Comparison of ENCODE assay signal across 10 mouse cellular contexts in the genomic region with DNA sequence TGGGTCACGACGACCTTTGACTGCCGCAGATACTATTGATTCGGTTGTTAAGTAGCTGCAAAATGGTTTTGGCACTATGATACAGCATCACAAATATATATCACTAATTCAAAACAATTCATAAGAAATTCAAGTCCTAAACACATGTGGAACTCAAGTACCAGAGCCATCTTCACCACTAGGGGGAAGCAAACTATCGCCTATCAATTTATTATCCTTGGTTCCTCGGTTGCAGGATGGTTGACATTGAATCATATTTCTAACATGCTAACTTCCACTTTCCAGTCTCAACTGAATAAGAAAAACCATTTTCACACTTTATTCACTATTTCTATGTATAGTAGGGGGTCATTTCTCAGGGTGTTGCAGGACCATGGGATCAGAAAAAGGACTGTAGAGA. TPM values are rescaled to one million over a fixed set of nuclear protein-coding genes. Genes with fewer than 3 reads are reported as not detected.
DNase-seq lines count a peak whose midpoint lies in the region; ATAC-seq and TF ChIP-seq lines count a peak whose summit lies in the region.
"Had no signal": no experiment of that assay in that cellular context is flagged by ENCODE, and none has a peak within 500 bp of the region (broad histone marks: within the 10 kb centered on the region; RNA-seq: fewer than 3 reads in every experiment).

No protein-coding gene starts in this region.

- WGBS in kidney, embryonic 14.5 days, result 39% methylated on average over 6 of the region's 6 CpGs
- 24% methylated on average over 6 of the region's 6 CpGs for WGBS in kidney, embryonic 16.5 days
- 25% methylated on average over 6 of the region's 6 CpGs for WGBS in cerebellum, adult 2 months
- 32% methylated on average over 6 of the region's 6 CpGs for WGBS in heart, embryonic 10.5 days

- intact Hi-C loops in left cerebral cortex, postnatal 10 days (cut with DNase I), result loop anchor here (10.0 kb wide), 1 partner anchor 871 kb away; no protein-coding TSS in a partner anchor

- H3K9ac ChIP-seq in kidney, embryonic 14.5 days (ENCODE audit: low read depth, low read length), result no peak overlapping the region
- no peak overlapping the region for H3K9ac ChIP-seq in kidney, embryonic 16.5 days (replicated peaks; ENCODE audit: low read length)
- H3K9ac ChIP-seq: embryonic facial prominence, embryonic 12.5 days; limb, embryonic 15.5 days had no signal

- no peaks in the 10 kb centered on the region for H3K27me3 ChIP-seq in kidney, embryonic 14.5 days (ENCODE audit: control insufficient read depth, insufficient read depth, low read length)
- no peaks in the 10 kb centered on the region for H3K27me3 ChIP-seq in kidney, embryonic 16.5 days (ENCODE audit: insufficient read depth, low read length)
- H3K27me3 ChIP-seq in cerebellum, adult 2 months (ENCODE audit: control insufficient read depth, insufficient read depth, low read length), result no peaks in the 10 kb centered on the region
- no peaks in the 10 kb centered on the region for H3K27me3 ChIP-seq in heart, embryonic 10.5 days (ENCODE audit: insufficient read depth, poor library complexity, severe bottlenecking)
- H3K27me3 ChIP-seq: embryonic facial prominence, embryonic 12.5 days; limb, embryonic 15.5 days had no signal

- no peak for TF ChIP-seq POLR2A in cerebellum, adult 2 months (IDR thresholded peaks at IDR 0.05; ENCODE audit: borderline replicate concordance, insufficient read depth, low read length)

- 0 out of 2 replicates have a peak, but pooled peaks have one; percentile 32 for ATAC-seq in kidney, embryonic 14.5 days (ENCODE audit: low FRiP score, low TSS enrichment)
- ATAC-seq in kidney, embryonic 16.5 days (ENCODE audit: low FRiP score, low TSS enrichment), result no peak
- peak; percentile 47; the same call in 1 of the 2 replicates for ATAC-seq in monocyte, adult 5-6 weeks (replicated peaks; ENCODE audit: insufficient number of reproducible peaks, low FRiP score, low TSS enrichment, poor library complexity, severe bottlenecking)

- 0 out of 2 replicates have a peak, but pooled peaks cover 5% of the 10 kb centered on the region for H3K4me1 ChIP-seq in kidney, embryonic 14.5 days (ENCODE audit: control insufficient read depth, insufficient read depth, low read length)
- peaks cover 7% of the 10 kb centered on the region; the same call in 1 of the 2 replicates for H3K4me1 ChIP-seq in kidney, embryonic 16.5 days (ENCODE audit: insufficient read depth, low read length)
- no peaks in the 10 kb centered on the region for H3K4me1 ChIP-seq in cerebellum, adult 2 months (ENCODE audit: control insufficient read depth, insufficient read depth, low read length)
- no peaks in the 10 kb centered on the region for H3K4me1 ChIP-seq in heart, embryonic 10.5 days

- DNase-seq in ES-CJ7 (ENCODE audit: low read depth, low spot score), result peak; percentile 65
- DNase-seq in cerebellum, adult 2 months, result peak in 1 of 2 experiments; percentile 49
- DNase-seq in heart, embryonic 10.5 days (ENCODE audit: low spot score), result peak; percentile 20
- DNase-seq in left cerebral cortex, postnatal 10 days (ENCODE audit: extremely low spot score in 1 of 2, low spot score in 2 of 2), result peak; percentile 35 to 71
- no peak for DNase-seq in gastrocnemius, postnatal 4 days (ENCODE audit: low spot score in 2 of 2)

- no peaks in the 10 kb centered on the region for H3K9me3 ChIP-seq in kidney, embryonic 14.5 days (ENCODE audit: control insufficient read depth, low read length)
- H3K9me3 ChIP-seq in kidney, embryonic 16.5 days (ENCODE audit: low read length), result no peaks in the 10 kb centered on the region
- no peaks in the 10 kb centered on the region for H3K9me3 ChIP-seq in heart, embryonic 10.5 days
- H3K9me3 ChIP-seq: embryonic facial prominence, embryonic 12.5 days; limb, embryonic 15.5 days had no signal

- no peak overlapping the region for H3K4me3 ChIP-seq in kidney, embryonic 14.5 days (ENCODE audit: low read length)
- no peak overlapping the region for H3K4me3 ChIP-seq in kidney, embryonic 16.5 days (ENCODE audit: low read length)
- H3K4me3 ChIP-seq in cerebellum, adult 2 months (replicated peaks; ENCODE audit: insufficient read depth, low read depth, low read length), result no peak overlapping the region
- no peak overlapping the region for H3K4me3 ChIP-seq in heart, embryonic 10.5 days
- H3K4me3 ChIP-seq: embryonic facial prominence, embryonic 12.5 days; limb, embryonic 15.5 days had no signal

- H3K27ac ChIP-seq in kidney, embryonic 14.5 days (ENCODE audit: low read depth, low read length), result no peak overlapping the region
- H3K27ac ChIP-seq in kidney, embryonic 16.5 days (ENCODE audit: low read length), result no peak overlapping the region
- H3K27ac ChIP-seq in cerebellum, adult 2 months (ENCODE audit: insufficient read depth, low read length), result no peak overlapping the region
- H3K27ac ChIP-seq in heart, embryonic 10.5 days, result no peak overlapping the region
- H3K27ac ChIP-seq: embryonic facial prominence, embryonic 12.5 days; limb, embryonic 15.5 days had no signal

- H3K36me3 ChIP-seq in kidney, embryonic 14.5 days (ENCODE audit: control insufficient read depth, insufficient read depth, low read length), result no peaks in the 10 kb centered on the region
- no peaks in the 10 kb centered on the region for H3K36me3 ChIP-seq in kidney, embryonic 16.5 days (ENCODE audit: insufficient read depth, low read length)
- H3K36me3 ChIP-seq in heart, embryonic 10.5 days, result no peaks in the 10 kb centered on the region
- H3K36me3 ChIP-seq: embryonic facial prominence, embryonic 12.5 days; limb, embryonic 15.5 days had no signal

- no peak overlapping the region for H3K4me2 ChIP-seq in kidney, embryonic 14.5 days (replicated peaks; ENCODE audit: low read depth, low read length)
- H3K4me2 ChIP-seq in kidney, embryonic 16.5 days (replicated peaks; ENCODE audit: low read depth, low read length), result no peak overlapping the region
- H3K4me2 ChIP-seq: embryonic facial prominence, embryonic 12.5 days; limb, embryonic 15.5 days had no signal

- TF ChIP-seq CTCF in cerebellum, adult 2 months (IDR thresholded peaks at IDR 0.05; ENCODE audit: borderline replicate concordance, insufficient read depth, low read depth, low read length), result peak; percentile 59; the same call in 1 of the 2 replicates

RNA-seq across cellular contexts. Expression of a gene that starts 19.0 kb away (rescaled TPM):
- 88.3 and 112 TPM in 2 replicates for polyA plus RNA-seq in kidney, embryonic 14.5 days (2014; fragmentation: Nextera tagmentation; extraction: Ambion mirVana)
- polyA plus RNA-seq in kidney, embryonic 16.5 days (2015; fragmentation: Nextera tagmentation; extraction: Ambion mirVana), result 109 and 113 TPM in 2 replicates
- 51.1 and 56.7 TPM in 2 replicates for polyA plus RNA-seq in cerebellum, adult 2 months (2012; rRNA removed)
- polyA plus RNA-seq in heart, embryonic 10.5 days (2016; fragmentation: Nextera tagmentation; extraction: Ambion mirVana), result 96.1 and 96.5 TPM in 2 replicates
- total RNA-seq in left cerebral cortex, postnatal 10 days (2021), result 10 to 100 TPM; 37.3 to 39.5 TPM
- total RNA-seq in monocyte, adult 5-6 weeks (2017), result 10.0 to 18.0 TPM (median 13.1 TPM) in 3 replicates
- total RNA-seq in gastrocnemius, postnatal 4 days (2021), result 10 to 100 TPM; 71.6 to 79.9 TPM

RNA-seq across cellular contexts. Expression of a gene that starts 20.7 kb away (rescaled TPM):
- not detected in 2 replicates for polyA plus RNA-seq in kidney, embryonic 14.5 days (2014; fragmentation: Nextera tagmentation; extraction: Ambion mirVana)
- polyA plus RNA-seq in kidney, embryonic 16.5 days (2015; fragmentation: Nextera tagmentation; extraction: Ambion mirVana), result not detected in 2 replicates
- polyA plus RNA-seq in cerebellum, adult 2 months (2012; rRNA removed), result not detected in 2 replicates
- not detected in 2 replicates for polyA plus RNA-seq in heart, embryonic 10.5 days (2016; fragmentation: Nextera tagmentation; extraction: Ambion mirVana)
- total RNA-seq in left cerebral cortex, postnatal 10 days (2021), result under 1 TPM in 1 of 2 experiments, not detected in 1; 0.36 TPM
- not detected in 3 replicates for total RNA-seq in monocyte, adult 5-6 weeks (2017)
- total RNA-seq in gastrocnemius, postnatal 4 days (2021), result not detected
- polyA plus RNA-seq: embryonic facial prominence, embryonic 12.5 days; limb, embryonic 15.5 days had no signal

RNA-seq across cellular contexts. Expression of a gene that starts 24.2 kb away (rescaled TPM):
- 134 and 146 TPM in 2 replicates for polyA plus RNA-seq in kidney, embryonic 14.5 days (2014; fragmentation: Nextera tagmentation; extraction: Ambion mirVana)
- 213 and 231 TPM in 2 replicates for polyA plus RNA-seq in kidney, embryonic 16.5 days (2015; fragmentation: Nextera tagmentation; extraction: Ambion mirVana)
- polyA plus RNA-seq in cerebellum, adult 2 months (2012; rRNA removed), result 454 and 593 TPM in 2 replicates
- polyA plus RNA-seq in heart, embryonic 10.5 days (2016; fragmentation: Nextera tagmentation; extraction: Ambion mirVana), result 110 and 116 TPM in 2 replicates
- 10 to 100 TPM; 86.0 to 92.7 TPM for total RNA-seq in left cerebral cortex, postnatal 10 days (2021)
- total RNA-seq in monocyte, adult 5-6 weeks (2017), result 11.9 to 30.2 TPM (median 15.1 TPM) in 3 replicates
- 100 to 1,000 TPM; 118 to 124 TPM for total RNA-seq in gastrocnemius, postnatal 4 days (2021)

RNA-seq across cellular contexts. Expression of a gene that starts 45.8 kb away (rescaled TPM):
- 265 and 309 TPM in 2 replicates for polyA plus RNA-seq in kidney, embryonic 14.5 days (2014; fragmentation: Nextera tagmentation; extraction: Ambion mirVana)
- 292 and 293 TPM in 2 replicates for polyA plus RNA-seq in kidney, embryonic 16.5 days (2015; fragmentation: Nextera tagmentation; extraction: Ambion mirVana)
- 131 and 134 TPM in 2 replicates for polyA plus RNA-seq in cerebellum, adult 2 months (2012; rRNA removed)
- 229 and 242 TPM in 2 replicates for polyA plus RNA-seq in heart, embryonic 10.5 days (2016; fragmentation: Nextera tagmentation; extraction: Ambion mirVana)
- 10 to 100 TPM; 81.9 to 83.8 TPM for total RNA-seq in left cerebral cortex, postnatal 10 days (2021)
- total RNA-seq in monocyte, adult 5-6 weeks (2017), result 37.8 to 56.8 TPM (median 40.7 TPM) in 3 replicates
- 10 to 100 TPM; 45.1 to 49.1 TPM for total RNA-seq in gastrocnemius, postnatal 4 days (2021)

Comparison
In these comparisons a context has a peak if more than half of its experiments do, and no peak if none do; other contexts are left out.
1. DNase-seq: peak in ES-CJ7 (single experiment), heart, embryonic 10.5 days (single experiment) and left cerebral cortex, postnatal 10 days (2 of 2); none in gastrocnemius, postnatal 4 days (0 of 2).